Mouse (Mus musculus): Measurements from ENCODE around the gene Clp1.
A peak's percentile ranks its signal among the peaks of the same experiment; 100 is the strongest.

Gene Clp1

DNA sequence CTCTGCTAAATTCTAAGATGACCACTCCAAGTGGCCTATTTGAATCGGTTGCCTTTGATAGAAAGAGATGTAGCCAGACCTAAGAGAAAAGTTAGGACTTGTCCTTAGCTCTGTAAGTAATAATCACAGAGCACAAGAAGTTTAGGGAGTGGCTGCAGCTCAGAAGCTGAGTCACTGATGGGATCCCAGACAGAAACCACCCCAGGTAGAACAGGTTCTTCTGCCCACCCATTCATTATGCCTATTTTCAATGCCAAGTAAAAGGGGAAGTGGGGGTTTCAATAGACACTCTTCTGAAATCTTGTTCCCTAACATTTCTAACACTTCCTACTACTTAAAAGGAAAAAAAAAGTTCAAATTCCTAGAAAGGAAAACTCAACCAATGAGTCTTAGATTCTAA is 21.9 kb downstream of the Clp1 start:
- DNase-seq = no peak

DNA sequence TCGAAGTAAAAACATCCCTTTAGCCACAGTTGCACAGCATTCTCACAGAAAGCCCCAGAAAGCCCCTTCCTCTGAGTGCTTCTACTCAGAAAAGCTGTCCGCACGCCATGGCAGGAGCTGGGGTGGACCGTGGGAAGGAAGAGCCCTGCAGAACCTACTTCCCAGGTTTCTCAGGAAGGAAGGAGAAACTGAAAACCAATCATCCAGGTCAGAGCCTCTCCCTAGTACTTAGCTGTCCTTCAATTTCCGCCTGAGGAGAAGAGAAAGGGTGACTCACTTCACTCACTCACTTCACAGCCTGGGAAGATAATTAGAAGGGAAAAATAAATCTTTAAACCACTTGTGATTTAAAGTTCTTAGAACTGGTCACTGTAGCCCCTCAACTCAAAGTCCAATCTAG is 22.8 kb downstream of the Clp1 start:
- DNase-seq = no peak

DNA sequence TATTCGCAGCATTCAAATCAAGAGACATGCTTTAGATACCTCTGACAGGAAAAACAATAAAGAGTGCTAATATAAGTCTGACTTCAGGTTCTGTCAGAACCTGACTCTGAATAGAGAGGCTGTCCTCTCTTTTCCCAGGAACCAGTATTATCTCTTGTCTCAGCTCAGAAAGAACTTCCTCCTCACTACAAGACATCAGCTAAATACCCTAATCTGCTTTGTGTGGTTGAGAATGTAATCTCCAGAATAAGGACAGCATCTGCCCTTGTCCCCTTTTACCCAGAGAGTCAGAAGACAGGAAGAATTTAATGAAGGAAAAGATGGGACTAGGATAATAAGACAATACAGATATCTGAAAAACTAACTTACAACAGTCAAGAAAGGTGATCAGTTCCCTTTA is 23.7 kb downstream of the Clp1 start:
- no peak for DNase-seq

DNA sequence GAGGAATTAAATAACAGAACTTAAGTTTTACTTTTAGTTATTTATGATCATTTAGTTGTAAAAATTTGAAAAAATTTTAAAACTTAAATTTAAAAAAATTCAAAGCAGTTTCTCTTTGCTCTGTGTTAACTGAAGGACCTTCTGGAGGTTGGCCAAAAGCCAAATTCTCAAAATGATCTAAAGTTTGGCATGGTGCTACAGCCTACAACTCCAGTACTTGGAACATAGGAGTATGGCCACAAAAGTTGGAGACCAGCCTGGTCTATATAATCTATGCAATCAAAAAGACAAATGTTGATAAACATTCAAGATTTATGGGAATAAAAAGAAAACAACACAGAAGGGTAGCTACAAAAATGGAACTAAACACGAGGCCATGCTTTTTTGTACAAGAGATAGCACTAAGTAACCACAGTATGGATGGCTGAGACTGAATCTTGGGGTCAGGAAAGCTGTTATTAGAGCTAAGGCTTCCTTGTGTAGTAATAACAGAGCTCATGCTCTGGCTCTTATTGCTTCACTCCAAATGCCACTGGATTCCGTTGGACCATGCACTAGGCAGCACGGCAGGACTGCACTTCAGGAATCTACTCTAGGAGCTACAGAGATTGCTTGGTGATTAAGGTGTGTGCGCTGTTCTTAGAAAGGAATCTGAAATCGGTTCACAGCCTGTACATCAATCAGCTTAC is 32.0 kb downstream of the Clp1 start:
- DNase-seq = no peak

DNA sequence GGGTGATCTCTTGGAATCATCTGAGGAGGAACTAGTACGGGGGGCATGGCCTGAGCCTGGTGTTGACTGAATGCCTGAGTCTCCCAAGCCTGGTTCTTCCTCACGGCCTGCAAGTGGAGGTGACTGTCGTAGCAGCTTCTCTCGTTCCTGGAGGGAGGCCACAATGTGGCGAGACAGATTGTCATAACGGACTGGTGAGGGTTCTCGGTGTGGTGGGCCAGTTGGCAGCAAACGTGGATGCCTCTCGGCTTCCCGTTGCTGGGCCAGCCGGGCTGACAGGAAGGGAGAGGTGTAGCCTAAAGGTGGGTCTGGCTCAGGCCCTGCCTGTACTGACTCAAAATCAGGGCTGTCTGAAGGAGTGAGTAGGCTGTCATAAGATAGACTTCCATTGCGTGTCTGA is 37.1 kb downstream of the Clp1 start:
- no peak for DNase-seq

DNA sequence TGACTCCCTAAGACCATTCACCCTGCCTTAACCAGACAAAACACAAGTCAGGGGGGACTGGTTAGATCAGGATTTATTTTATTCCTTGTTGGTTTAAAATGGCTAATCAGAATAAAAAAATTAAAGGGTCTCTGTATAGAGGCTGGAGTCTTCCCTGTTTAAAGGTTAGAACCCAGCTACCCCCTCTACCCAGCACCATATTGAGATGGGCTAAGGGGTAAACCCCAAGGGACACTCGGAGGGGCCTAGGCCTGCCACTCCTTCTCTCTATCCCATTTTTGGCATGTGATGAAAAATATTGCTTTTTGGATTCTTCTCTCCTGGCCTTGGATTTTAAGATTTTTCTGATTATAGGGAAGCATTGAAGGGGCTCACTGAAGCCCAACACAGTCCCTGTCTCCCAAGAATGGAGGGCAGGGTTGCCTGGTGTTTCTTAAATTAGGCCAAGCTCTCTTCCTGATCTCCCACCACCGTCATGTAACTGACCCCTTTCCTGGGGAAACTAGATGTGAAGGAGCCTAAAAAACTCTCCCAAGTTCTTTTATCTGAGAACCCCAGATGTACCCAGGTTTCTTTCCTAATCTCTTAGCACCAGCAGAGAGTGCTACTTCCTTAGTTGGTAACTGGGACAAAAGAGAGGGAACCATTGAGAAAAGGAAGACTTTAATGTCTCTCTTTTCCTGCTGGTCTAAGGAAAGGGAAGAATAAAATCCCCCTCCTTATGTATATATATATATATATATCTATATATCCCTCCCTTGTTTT is 38.9 kb downstream of the Clp1 start:
- no peak for DNase-seq

DNA sequence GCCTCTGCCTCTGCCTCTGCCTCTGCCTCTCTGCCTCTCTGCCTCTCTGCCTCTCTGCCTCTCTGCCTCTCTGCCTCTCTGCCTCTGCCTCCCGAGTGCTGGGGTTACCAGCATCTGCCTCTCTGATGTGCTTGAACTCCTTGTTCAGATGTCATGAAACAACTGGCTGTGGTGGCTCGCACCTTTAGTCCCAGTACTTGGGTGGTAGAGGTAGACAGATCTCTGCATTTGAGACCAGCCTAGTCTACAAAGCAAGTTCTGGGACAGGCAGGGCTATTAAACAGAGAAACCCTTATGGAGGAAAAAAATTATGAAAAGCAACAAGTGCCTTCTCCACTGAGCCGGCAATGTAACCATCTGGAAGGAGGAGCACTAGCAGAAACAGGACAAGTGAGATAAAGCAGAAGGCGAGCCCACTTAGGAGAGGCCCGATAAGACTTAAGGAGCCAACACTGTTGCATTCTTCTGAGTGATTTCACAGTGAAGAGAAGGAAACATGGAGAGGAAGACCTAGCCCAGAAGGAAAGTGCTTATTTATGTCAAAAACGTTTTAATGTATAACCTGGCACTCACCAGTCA is 44.5 kb downstream of the Clp1 start:
- DNase-seq = no peak

DNA sequence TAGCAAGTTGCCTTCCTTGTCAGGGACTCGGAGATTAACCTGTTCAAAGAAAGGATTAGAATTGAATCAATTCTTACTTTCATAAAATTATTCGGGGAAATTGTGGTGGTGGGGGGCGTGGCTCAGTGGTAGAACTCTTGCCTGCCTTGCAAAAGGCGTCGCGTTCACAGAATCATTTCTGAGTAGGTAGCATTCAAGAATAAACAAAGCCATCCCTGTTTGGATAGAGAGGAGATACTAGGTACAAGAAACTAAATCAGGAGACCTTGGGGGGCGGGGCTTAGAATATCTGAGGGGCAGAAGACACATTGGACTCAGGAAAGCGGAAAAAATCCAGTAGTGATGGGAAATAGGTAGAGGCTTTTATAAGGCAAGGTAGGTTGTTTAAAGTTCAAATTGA is 48.1 kb downstream of the Clp1 start, which contains the start of gene Tmx2:
Tmx2 (minus strand) TSS at position 125 of the 400 bp plus-strand sequence.
- DNase-seq = no peak

DNA sequence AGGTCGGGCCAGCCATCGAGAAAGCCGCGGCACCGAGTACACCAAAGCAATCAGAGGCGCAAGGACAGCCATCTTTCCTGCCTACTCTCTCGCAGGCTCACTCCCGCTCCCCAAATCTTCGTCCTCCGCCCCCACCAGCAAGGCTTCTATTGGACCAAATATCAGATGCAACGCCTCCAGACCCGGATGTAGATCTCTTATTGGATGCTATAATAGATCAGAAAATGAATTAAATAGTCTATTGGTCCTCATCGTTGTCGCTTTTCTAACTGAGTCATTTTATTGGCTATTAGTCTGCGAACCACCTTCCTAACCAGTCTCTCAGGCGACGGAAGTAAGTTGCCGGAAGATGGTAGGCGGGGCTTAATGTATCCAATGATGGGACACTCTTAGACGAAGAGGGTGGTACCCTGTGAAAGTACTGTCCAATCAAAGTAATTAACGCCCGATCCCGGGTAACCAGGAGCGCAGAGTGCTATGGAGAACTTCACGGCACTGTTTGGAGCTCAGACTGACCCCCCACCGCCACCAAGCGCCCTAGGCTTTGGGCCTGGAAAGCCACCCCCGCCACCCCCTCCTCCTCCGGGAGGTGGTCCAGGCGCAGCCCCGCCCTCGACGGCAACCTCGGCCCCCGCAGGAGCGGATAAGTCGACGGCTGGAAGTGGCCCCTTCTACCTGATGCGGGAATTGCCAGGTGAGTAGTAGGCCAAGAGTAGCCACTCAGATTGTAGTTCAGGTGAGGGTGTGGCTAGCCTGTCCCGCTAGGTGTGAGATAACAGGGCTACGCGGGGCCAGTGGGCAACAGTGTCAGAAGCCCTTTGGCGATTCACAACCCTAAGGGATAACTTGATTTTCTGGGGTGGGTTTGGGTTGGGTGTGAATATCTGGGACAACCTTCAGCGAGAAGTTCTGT is 48.9 kb downstream of the Clp1 start, which contains the start of the genes Gm28635 and Med19:
Gm28635 (minus strand) TSS at position 74 of the 913 bp plus-strand sequence.
Med19 (plus strand) TSS at position 435 of the 913 bp plus-strand sequence.
- DNase-seq = peak; percentile 95

DNA sequence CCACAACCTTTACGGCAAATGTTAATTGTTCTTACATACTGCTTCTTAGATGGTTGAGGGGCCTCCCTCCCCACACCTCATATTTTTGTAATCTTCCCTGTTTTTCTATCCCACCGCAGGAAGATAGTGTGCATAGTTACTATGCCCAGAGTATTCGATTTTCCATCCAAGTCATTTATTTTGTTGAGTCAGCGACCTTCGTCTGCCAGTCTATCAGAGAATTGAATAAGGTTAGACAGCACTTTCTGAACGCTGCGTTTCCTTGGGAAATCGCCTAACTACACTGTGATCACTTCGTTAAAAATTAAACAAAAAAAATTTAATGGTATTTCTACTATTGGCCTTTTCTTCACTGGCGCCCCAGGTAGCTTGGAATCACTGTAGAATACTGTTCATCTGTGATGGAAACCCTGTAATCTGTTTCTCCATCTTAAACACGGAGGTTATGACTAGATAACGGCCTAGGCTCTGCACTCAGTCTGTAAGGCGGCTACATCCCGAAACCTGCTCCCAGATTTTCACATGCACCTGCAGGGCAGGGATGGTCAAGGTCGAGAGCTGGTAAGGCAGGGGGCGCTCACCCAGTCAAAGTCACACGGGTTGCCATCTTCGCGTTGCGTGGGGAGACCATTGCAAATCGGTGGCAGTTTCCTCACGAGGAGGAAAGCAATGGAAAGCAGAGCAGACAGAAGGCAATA is 49.7 kb downstream of the Clp1 start:
- no peak for DNase-seq

Measured in kidney, postnatal 10 days (tissue).